Mouse (Mus musculus) bone marrow, adult 2 months (tissue): Measurements from ENCODE around the gene Plxna1. TPM values are rescaled to one million over a fixed set of nuclear protein-coding genes. Genes with fewer than 3 reads are reported as not detected.
A peak's percentile ranks its signal among the peaks of the same experiment; 100 is the strongest.

Experiments used
- H3K27ac ChIP-seq: fragments of 200-500 bp; 2 replicates; pipeline ENCODE4 v1.5.1; 2012; ENCODE audit warnings: low read depth, mild to moderate bottlenecking, control low read depth, inconsistent platforms, low read length; ENCODE audit not compliant: control insufficient read depth, poor library complexity, insufficient read depth
- H3K4me1 ChIP-seq: fragments of 200-500 bp; 2 replicates; pipeline ENCODE4 v1.6.1; 2011; ENCODE audit warnings: low read length; ENCODE audit not compliant: control insufficient read depth, insufficient read depth
- H3K4me3 ChIP-seq: fragments of 200-500 bp; replicated peaks from 2 replicates; pipeline ENCODE3; 2011; ENCODE audit warnings: mild to moderate bottlenecking, low read depth, low read length, control low read depth; ENCODE audit not compliant: control insufficient read depth
- CTCF ChIP-seq: fragments of 200-500 bp; IDR thresholded peaks from 2 replicates; pipeline ENCODE4 v1.5.1; 2011; ENCODE audit warnings: low read length, control low read depth; ENCODE audit not compliant: control insufficient read depth, insufficient read depth
- POLR2A ChIP-seq: fragments of 200-500 bp; IDR thresholded peaks from 2 replicates; pipeline ENCODE4 v1.6.1; 2011; ENCODE audit warnings: low read depth, mild to moderate bottlenecking, control low read depth, low read length, borderline replicate concordance; ENCODE audit not compliant: control insufficient read depth
- WGBS: fragments of 180-500 bp; shearing (Covaris S2); methylation state at CpG from one replicate; pipeline ENCODE4 v1.1.7; 2018; 5-methylcytosine and 5-hydroxymethylcytosine counted together
- polyA plus RNA-seq: library from polyadenylated mRNA; stranded (reverse); fragments of >200 nt; gene quantifications from 2 replicates; pipeline ENCODE4 v1.2.4, GENCODE M21; 2011; ENCODE audit warnings: low replicate concordance; ENCODE audit not compliant: missing spikeins, insufficient read depth, insufficient read length

The Plxna1 gene
- polyA plus RNA-seq, 1 experiment = 4.4 TPM

- Histone ChIP-seq H3K4me1 (no peaks in the 10 kb centered on the region), H3K27ac (no peak overlapping the region), H3K4me3 (no peak overlapping the region)
- WGBS = 58% methylated on average over 3 of the region's 3 CpGs
- TF ChIP-seq POLR2A (no peak), CTCF (no peak)
Observed at GRCm38 (mm10) chr6:89345486-89345785, 17.0 kb downstream of the Plxna1 start.

- no peak for TF ChIP-seq POLR2A
- TF ChIP-seq CTCF = no peak
- Histone ChIP-seq H3K4me3 (no peak overlapping the region), H3K27ac (no peak overlapping the region), H3K4me1 (no peaks in the 10 kb centered on the region)
- WGBS = 53% methylated on average over 10 of the region's 10 CpGs
Observed at GRCm38 (mm10) chr6:89344613-89345485, 17.6 kb downstream of the Plxna1 start.

- 81% methylated on average over 4 of the region's 4 CpGs for WGBS
- Histone ChIP-seq H3K27ac (no peak overlapping the region), H3K4me1 (no peaks in the 10 kb centered on the region), H3K4me3 (no peak overlapping the region)
- TF ChIP-seq CTCF = no peak
- TF ChIP-seq POLR2A = no peak
Observed at GRCm38 (mm10) chr6:89341981-89342380, 20.4 kb downstream of the Plxna1 start.

GRCm38 (mm10) chr6:89339447-89339846 is 23.0 kb downstream of the Plxna1 start:
- Histone ChIP-seq H3K4me3 (no peak overlapping the region), H3K27ac (no peak overlapping the region), H3K4me1 (no peaks in the 10 kb centered on the region)
- WGBS = 84% methylated on average over 2 of the region's 2 CpGs
- TF ChIP-seq POLR2A (no peak), CTCF (no peak)

- Histone ChIP-seq H3K4me1 (no peaks in the 10 kb centered on the region), H3K27ac (no peak overlapping the region), H3K4me3 (no peak overlapping the region)
- WGBS = 89% methylated on average over 8 of the region's 8 CpGs
- TF ChIP-seq CTCF (no peak), POLR2A (no peak)
Observed at GRCm38 (mm10) chr6:89338733-89339132, 23.7 kb downstream of the Plxna1 start.

GRCm38 (mm10) chr6:89337574-89337973 is 24.8 kb downstream of the Plxna1 start:
- 72% methylated on average over 9 of the region's 9 CpGs for WGBS
- H3K4me1 ChIP-seq = no peaks in the 10 kb centered on the region
- peak overlapping the region; percentile 9; the same call in 1 of the 2 replicates for H3K27ac ChIP-seq
- TF ChIP-seq CTCF = no peak
- TF ChIP-seq POLR2A = no peak
- H3K4me3 ChIP-seq = no peak overlapping the region

- no peak overlapping the region for H3K4me3 ChIP-seq
- no peak for TF ChIP-seq POLR2A
- no peaks in the 10 kb centered on the region for H3K4me1 ChIP-seq
- no peak overlapping the region for H3K27ac ChIP-seq
- WGBS = 91% methylated on average over 12 of the region's 12 CpGs
Observed at GRCm38 (mm10) chr6:89333964-89334702, 28.3 kb downstream of the Plxna1 start.

- 88% methylated on average over 10 of the region's 10 CpGs for WGBS
- TF ChIP-seq CTCF (no peak), POLR2A (no peak)
Observed at GRCm38 (mm10) chr6:89330957-89331356, 31.5 kb downstream of the Plxna1 start.

More at GRCm38 (mm10) chr6:89330957-89331356, 31.5 kb downstream of the Plxna1 start:
- no peak overlapping the region for H3K4me3 ChIP-seq
- H3K27ac ChIP-seq = no peak overlapping the region
- no peaks in the 10 kb centered on the region for H3K4me1 ChIP-seq
